Mouse (Mus musculus) T-helper 1 cell (primary cell): ENCODE data around the gene Tmem106a.
"Not testable (repeated sequence)": the region's sequence is repeated elsewhere in the genome, so short reads cannot be mapped to it uniquely, and the experiment has no call there.

Source experiments
- in situ Hi-C: fragments of 300-600 bp; cut with MboI, MseI; formaldehyde crosslinking; loops from one replicate; pipeline ENCODE4 v1.15.1; 2025; ENCODE audit warnings: high pct_unique_total_duplicates

Tmem106a gene

GRCm38 (mm10) chr11:101640857-101641709 is 59.0 kb downstream of the Tmem106a start:
- in situ Hi-C loops, result not testable (repeated sequence)
